Mouse (Mus musculus) hindbrain, embryonic 12.5 days (tissue): Measurements from ENCODE around the gene Frmpd4. TPM values are rescaled to one million over a fixed set of nuclear protein-coding genes. Genes with fewer than 3 reads are reported as not detected.
A peak's percentile ranks its signal among the peaks of the same experiment; 100 is the strongest.

Experiments
- ATAC-seq: fragments of 200-750 bp; cut with Nextera tagmentation; 2 replicates; pipeline ENCODE4 v1.8.0; 2017; ENCODE audit warnings: moderate TSS enrichment; ENCODE audit not compliant: low FRiP score
- H3K27ac ChIP-seq: fragments of 300-500 bp; sonication (generic); 2 replicates; pipeline ENCODE4 v1.5.1; 2016; ENCODE audit warnings: mild to moderate bottlenecking
- H3K27me3 ChIP-seq: fragments of 300-500 bp; sonication (generic); 2 replicates; pipeline ENCODE4 v1.6.1; 2016; ENCODE audit warnings: mild to moderate bottlenecking
- H3K36me3 ChIP-seq: fragments of 300-500 bp; sonication (generic); 2 replicates; pipeline ENCODE4 v1.6.1; 2016; ENCODE audit warnings: mild to moderate bottlenecking
- H3K4me1 ChIP-seq: fragments of 300-500 bp; sonication (generic); 2 replicates; pipeline ENCODE4 v1.6.1; 2016
- H3K4me2 ChIP-seq: fragments of 300-500 bp; sonication (generic); replicated peaks from 2 replicates; pipeline ENCODE4 v1.6.1; 2016; ENCODE audit warnings: mild to moderate bottlenecking
- H3K4me3 ChIP-seq: fragments of 300-500 bp; sonication (generic); 2 replicates; pipeline ENCODE4 v1.5.1; 2016; ENCODE audit warnings: mild to moderate bottlenecking
- H3K9ac ChIP-seq: fragments of 300-500 bp; sonication (generic); 2 replicates; pipeline ENCODE4 v1.6.1; 2016; ENCODE audit warnings: mild to moderate bottlenecking, moderate library complexity
- H3K9me3 ChIP-seq: fragments of 300-500 bp; sonication (generic); replicated peaks from 2 replicates; pipeline ENCODE4 v1.6.1; 2016; ENCODE audit warnings: mild to moderate bottlenecking
- WGBS: fragments of 180-500 bp; shearing (Covaris S2); methylation state at CpG from one replicate; pipeline ENCODE4 v1.1.7; 2016; 5-methylcytosine and 5-hydroxymethylcytosine counted together
- polyA plus RNA-seq: library from polyadenylated mRNA; unstranded; fragments of >200 nt; fragmentation: Nextera tagmentation; extraction: Ambion mirVana; gene quantifications from 2 replicates; pipeline ENCODE4 v1.2.1, GENCODE M21; 2016

The Frmpd4 gene
- polyA plus RNA-seq, 1 experiment from 2014 or later = 0.54 TPM

GRCm38 (mm10) chrX:167808572-167808971 is 768.5 kb downstream of the Frmpd4 start:
- 87% methylated on average over 5 of the region's 5 CpGs for WGBS
- Histone ChIP-seq H3K4me2 (no peak overlapping the region), H3K4me1 (no peaks in the 10 kb centered on the region), H3K27me3 (peaks cover 17% of the 10 kb centered on the region; the same call in 1 of the 2 replicates), H3K9me3 (no peaks in the 10 kb centered on the region), H3K27ac (no peak overlapping the region), H3K9ac (no peak overlapping the region), H3K36me3 (no peaks in the 10 kb centered on the region), H3K4me3 (no peak overlapping the region)
- ATAC-seq = no peak

DNA sequence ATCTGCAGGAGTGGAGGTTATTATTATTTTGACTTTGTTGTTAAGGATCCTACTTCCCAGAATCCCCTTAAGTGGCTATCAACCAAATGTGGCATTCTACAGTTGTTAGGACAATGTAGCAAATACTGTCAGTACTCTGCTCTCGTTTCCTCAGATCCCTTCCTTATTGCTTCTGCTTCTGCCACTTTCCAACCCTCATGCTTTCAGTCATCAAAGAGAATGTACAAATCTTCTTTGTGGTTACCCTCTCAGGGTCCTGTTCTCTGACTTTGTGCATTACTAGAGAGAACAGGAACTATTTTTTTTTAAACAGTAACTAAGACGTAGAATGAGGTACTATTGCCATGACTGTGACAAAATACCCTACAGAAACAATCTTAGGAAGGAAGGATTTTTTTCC is 788.3 kb downstream of the Frmpd4 start:
- no peak overlapping the region for H3K4me2 ChIP-seq
- H3K36me3 ChIP-seq = no peaks in the 10 kb centered on the region
- no peak overlapping the region for H3K27ac ChIP-seq
- no peak for ATAC-seq
- WGBS = 88% methylated on average over 2 of the region's 2 CpGs
- peaks cover 23% of the 10 kb centered on the region for H3K27me3 ChIP-seq
- H3K4me3 ChIP-seq = no peak overlapping the region
- no peak overlapping the region for H3K9ac ChIP-seq
- no peaks in the 10 kb centered on the region for H3K4me1 ChIP-seq
- no peaks in the 10 kb centered on the region for H3K9me3 ChIP-seq

- no peak for ATAC-seq
- Histone ChIP-seq H3K9ac (no peak overlapping the region), H3K4me1 (no peaks in the 10 kb centered on the region), H3K4me3 (no peak overlapping the region), H3K4me2 (no peak overlapping the region), H3K27ac (no peak overlapping the region), H3K36me3 (no peaks in the 10 kb centered on the region), H3K27me3 (peaks cover 12% of the 10 kb centered on the region), H3K9me3 (no peaks in the 10 kb centered on the region)
Observed at GRCm38 (mm10) chrX:167783526-167783925, 793.5 kb downstream of the Frmpd4 start.

- Histone ChIP-seq H3K4me1 (no peaks in the 10 kb centered on the region), H3K9me3 (no peaks in the 10 kb centered on the region), H3K36me3 (no peaks in the 10 kb centered on the region), H3K4me2 (no peak overlapping the region), H3K9ac (no peak overlapping the region), H3K4me3 (no peak overlapping the region), H3K27ac (no peak overlapping the region), H3K27me3 (peaks cover 35% of the 10 kb centered on the region)
- 77% methylated on average over 3 of the region's 3 CpGs for WGBS
- ATAC-seq = no peak
Observed at GRCm38 (mm10) chrX:167719564-167719981, 857.5 kb downstream of the Frmpd4 start.

GRCm38 (mm10) chrX:167719092-167719491 is 857.9 kb downstream of the Frmpd4 start:
- 54% methylated on average over 1 of the region's 1 CpGs for WGBS
- H3K9ac ChIP-seq = no peak overlapping the region
- no peak for ATAC-seq
- H3K4me1 ChIP-seq = no peaks in the 10 kb centered on the region
- no peaks in the 10 kb centered on the region for H3K9me3 ChIP-seq
- peaks cover 37% of the 10 kb centered on the region for H3K27me3 ChIP-seq
- H3K4me3 ChIP-seq = no peak overlapping the region
- H3K27ac ChIP-seq = no peak overlapping the region
- H3K36me3 ChIP-seq = no peaks in the 10 kb centered on the region
- H3K4me2 ChIP-seq = no peak overlapping the region

DNA sequence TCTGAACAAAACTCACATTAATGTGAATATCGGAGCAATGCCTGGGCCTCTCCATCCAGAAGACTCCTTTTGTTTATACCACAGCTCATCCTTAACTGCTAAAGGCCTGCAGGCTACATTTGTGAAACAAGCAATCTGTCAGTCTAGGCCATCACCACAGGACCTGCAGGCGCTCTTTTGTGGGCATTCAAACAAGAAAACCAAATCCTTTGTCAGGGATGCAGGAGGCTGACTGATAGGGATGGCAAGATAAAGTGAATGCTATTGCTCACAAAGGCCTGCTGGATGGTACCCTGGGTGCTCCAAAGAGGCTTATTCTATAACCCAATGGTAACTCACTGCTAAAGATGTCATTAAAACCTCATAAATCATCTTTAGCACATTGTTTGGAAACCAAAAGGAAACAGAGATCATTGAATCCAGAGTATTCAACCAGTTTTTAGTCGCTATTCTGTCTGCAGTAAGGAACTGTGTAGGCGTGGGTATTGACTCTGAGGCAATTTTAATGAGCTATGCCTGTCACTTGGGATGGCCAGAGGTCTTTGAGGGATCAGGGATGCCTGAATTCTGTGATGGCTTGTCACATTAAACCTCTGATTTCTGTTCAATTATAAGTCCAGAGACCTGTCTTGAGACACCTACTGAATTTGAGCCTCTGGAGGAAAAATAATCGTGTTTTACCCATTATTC is 922.1 kb downstream of the Frmpd4 start:
- no peak overlapping the region; the same call in 1 of the 2 replicates for H3K27ac ChIP-seq
- no peaks in the 10 kb centered on the region for H3K9me3 ChIP-seq
- no peaks in the 10 kb centered on the region for H3K4me1 ChIP-seq
- H3K36me3 ChIP-seq = no peaks in the 10 kb centered on the region
- WGBS = 38% methylated on average over 5 of the region's 5 CpGs
- no peak overlapping the region for H3K4me2 ChIP-seq
- H3K27me3 ChIP-seq = peaks cover 26% of the 10 kb centered on the region
- no peak overlapping the region for H3K4me3 ChIP-seq
- no peak overlapping the region for H3K9ac ChIP-seq
- peak; percentile 90 for ATAC-seq

GRCm38 (mm10) chrX:167654249-167654648 is 922.8 kb downstream of the Frmpd4 start:
- no peak overlapping the region for H3K27ac ChIP-seq
- H3K9ac ChIP-seq = no peak overlapping the region
- no peaks in the 10 kb centered on the region for H3K36me3 ChIP-seq
- no peak overlapping the region for H3K4me2 ChIP-seq
- H3K27me3 ChIP-seq = peaks cover 32% of the 10 kb centered on the region
- H3K4me1 ChIP-seq = no peaks in the 10 kb centered on the region
- H3K9me3 ChIP-seq = no peaks in the 10 kb centered on the region
- WGBS = 67% methylated on average over 8 of the region's 8 CpGs
- H3K4me3 ChIP-seq = no peak overlapping the region
- peak; percentile 67; the same call in 1 of the 2 replicates for ATAC-seq

DNA sequence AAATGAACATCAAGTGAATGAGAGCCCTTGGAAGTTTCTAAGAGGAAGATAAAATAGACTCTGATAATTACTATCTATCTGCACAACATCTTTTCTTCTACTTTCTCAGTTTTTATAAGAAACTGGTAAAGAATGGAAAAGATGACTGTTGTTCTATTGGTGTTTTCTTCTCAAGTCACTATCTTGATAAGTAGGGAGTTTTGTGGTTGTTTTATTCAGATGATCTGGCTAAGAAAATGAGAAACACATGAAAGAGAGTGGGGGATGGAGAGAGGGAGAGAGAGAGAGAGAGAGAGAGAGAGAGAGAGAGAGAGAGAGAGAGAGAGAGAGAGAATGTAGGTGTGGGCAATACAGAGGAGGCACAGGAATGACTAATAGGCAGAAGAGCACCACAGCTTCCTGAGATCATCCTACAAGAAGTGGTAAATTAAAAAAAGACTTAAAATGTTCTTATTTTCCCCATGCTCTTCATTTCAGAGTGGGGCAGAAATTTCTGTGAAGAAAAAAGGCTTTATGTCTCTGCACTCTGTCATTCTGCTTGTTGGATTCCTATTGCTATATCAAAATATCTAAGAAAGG is 979.3 kb downstream of the Frmpd4 start:
- Histone ChIP-seq H3K27ac (no peak overlapping the region), H3K4me1 (no peaks in the 10 kb centered on the region), H3K9me3 (no peaks in the 10 kb centered on the region), H3K9ac (no peak overlapping the region), H3K27me3 (peaks cover 10% of the 10 kb centered on the region; the same call in 1 of the 2 replicates), H3K4me2 (no peak overlapping the region), H3K4me3 (no peak overlapping the region), H3K36me3 (no peaks in the 10 kb centered on the region)
- ATAC-seq = no peak

GRCm38 (mm10) chrX:167552827-167553226 is 1024.2 kb downstream of the Frmpd4 start:
- Histone ChIP-seq H3K27me3 (peaks cover 20% of the 10 kb centered on the region), H3K36me3 (no peaks in the 10 kb centered on the region), H3K4me1 (no peaks in the 10 kb centered on the region), H3K27ac (no peak overlapping the region), H3K9ac (no peak overlapping the region), H3K4me2 (no peak overlapping the region), H3K9me3 (no peaks in the 10 kb centered on the region), H3K4me3 (no peak overlapping the region)
- no peak for ATAC-seq
- 84% methylated on average over 3 of the region's 3 CpGs for WGBS

GRCm38 (mm10) chrX:167523151-167523550 is 1053.9 kb downstream of the Frmpd4 start:
- no peak for ATAC-seq
- Histone ChIP-seq H3K4me2 (no peak overlapping the region), H3K9ac (no peak overlapping the region), H3K4me1 (no peaks in the 10 kb centered on the region), H3K27ac (no peak overlapping the region), H3K9me3 (no peaks in the 10 kb centered on the region), H3K36me3 (no peaks in the 10 kb centered on the region), H3K4me3 (no peak overlapping the region), H3K27me3 (peaks cover 20% of the 10 kb centered on the region; the same call in 1 of the 2 replicates)
- 82% methylated on average over 3 of the region's 3 CpGs for WGBS

DNA sequence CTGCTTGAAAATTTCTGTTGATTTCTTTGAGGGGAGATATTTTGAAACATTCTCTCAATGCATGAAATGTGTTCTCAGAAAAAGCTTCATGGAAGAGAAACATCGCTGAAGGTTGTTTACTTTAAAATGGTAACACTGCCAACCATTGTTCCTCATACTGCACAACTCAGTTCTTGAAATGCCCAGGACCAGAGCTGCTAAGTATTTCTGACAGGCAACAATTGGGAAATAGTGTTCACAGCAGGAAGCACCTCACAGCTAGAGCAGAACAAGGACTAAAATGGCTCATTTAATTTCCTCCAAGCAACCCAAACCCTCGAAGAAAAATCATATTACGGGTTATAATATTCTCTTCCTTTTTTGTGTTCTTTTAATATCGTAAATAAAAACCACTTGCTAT is 1054.5 kb downstream of the Frmpd4 start:
- H3K4me3 ChIP-seq = no peak overlapping the region
- no peaks in the 10 kb centered on the region for H3K9me3 ChIP-seq
- H3K4me2 ChIP-seq = no peak overlapping the region
- peaks cover 20% of the 10 kb centered on the region; the same call in 1 of the 2 replicates for H3K27me3 ChIP-seq
- no peaks in the 10 kb centered on the region for H3K4me1 ChIP-seq
- H3K27ac ChIP-seq = no peak overlapping the region
- WGBS = 68% methylated on average over 4 of the region's 4 CpGs
- no peak for ATAC-seq
- no peak overlapping the region for H3K9ac ChIP-seq
- no peaks in the 10 kb centered on the region for H3K36me3 ChIP-seq

- no peak overlapping the region for H3K9ac ChIP-seq
- H3K36me3 ChIP-seq = no peaks in the 10 kb centered on the region
- H3K27me3 ChIP-seq = 0 out of 2 replicates have a peak, but pooled peaks cover 14% of the 10 kb centered on the region
- WGBS = 93% methylated on average over 2 of the region's 2 CpGs
- H3K4me3 ChIP-seq = no peak overlapping the region
- no peaks in the 10 kb centered on the region for H3K9me3 ChIP-seq
- ATAC-seq = no peak
- no peaks in the 10 kb centered on the region for H3K4me1 ChIP-seq
- no peak overlapping the region for H3K4me2 ChIP-seq
- no peak overlapping the region for H3K27ac ChIP-seq
Observed at GRCm38 (mm10) chrX:167518440-167518839, 1058.6 kb downstream of the Frmpd4 start.

GRCm38 (mm10) chrX:167497780-167498179 is 1079.3 kb downstream of the Frmpd4 start:
- WGBS = 42% methylated on average over 11 of the region's 11 CpGs

More at GRCm38 (mm10) chrX:167497780-167498179, 1079.3 kb downstream of the Frmpd4 start:
- H3K4me3 ChIP-seq = no peak overlapping the region
- H3K9ac ChIP-seq = no peak overlapping the region
- 0 out of 2 replicates have a peak, but pooled peaks have one; percentile 43 for ATAC-seq
- no peaks in the 10 kb centered on the region for H3K36me3 ChIP-seq
- no peaks in the 10 kb centered on the region for H3K9me3 ChIP-seq
- H3K4me1 ChIP-seq = no peaks in the 10 kb centered on the region
- H3K27ac ChIP-seq = no peak overlapping the region
- no peak overlapping the region for H3K4me2 ChIP-seq
- H3K27me3 ChIP-seq = peaks cover 25% of the 10 kb centered on the region
